Mouse (Mus musculus): ENCODE data around the gene Crlf1.
A peak's percentile ranks its signal among the peaks of the same experiment; 100 is the strongest.

Crlf1 gene

DNA sequence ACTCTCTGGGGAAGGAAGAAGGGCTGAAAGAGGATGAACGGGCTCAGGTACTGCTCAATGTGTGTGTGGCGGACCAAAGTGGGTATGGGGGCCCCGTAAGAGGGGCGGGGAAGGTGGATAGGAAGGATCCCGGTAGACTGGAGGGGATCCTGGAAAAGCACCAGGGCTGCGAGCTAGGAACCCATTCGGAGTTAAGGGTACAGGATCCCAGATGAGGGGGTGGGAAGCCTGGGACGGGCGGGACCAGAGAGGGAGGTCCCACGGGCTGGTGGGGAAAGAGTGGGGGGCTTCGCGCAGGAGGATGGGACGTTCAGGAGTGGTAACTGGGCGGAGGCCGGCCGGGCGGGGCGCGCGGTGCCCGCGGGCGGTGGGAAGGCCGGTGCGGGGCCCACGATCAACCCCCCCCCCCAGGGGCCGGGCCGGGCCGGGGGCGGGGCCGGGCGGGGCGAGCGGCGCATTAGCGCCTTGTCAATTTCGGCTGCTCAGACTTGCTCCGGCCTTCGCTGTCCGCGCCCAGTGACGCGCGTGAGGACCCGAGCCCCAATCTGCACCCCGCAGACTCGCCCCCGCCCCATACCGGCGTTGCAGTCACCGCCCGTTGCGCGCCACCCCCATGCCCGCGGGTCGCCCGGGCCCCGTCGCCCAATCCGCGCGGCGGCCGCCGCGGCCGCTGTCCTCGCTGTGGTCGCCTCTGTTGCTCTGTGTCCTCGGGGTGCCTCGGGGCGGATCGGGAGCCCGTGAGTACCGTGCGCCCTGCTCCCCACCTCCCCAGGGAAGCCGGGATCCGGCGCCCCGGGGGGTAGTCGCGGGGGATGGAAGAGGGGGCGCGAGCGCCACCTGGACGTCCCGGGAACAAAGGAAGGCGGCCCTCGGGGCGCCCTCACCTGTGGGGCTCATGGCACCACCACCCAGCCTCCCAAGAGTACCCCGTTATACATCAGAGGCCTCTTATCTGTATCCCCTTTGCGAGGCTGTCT lies at the start of gene Crlf1:
Gene Crlf1, plus strand, starts transcription at position 495 of the 977 bp plus-strand sequence.
- DNase-seq (ENCODE audit: low read depth, low spot score) = no peak

DNA sequence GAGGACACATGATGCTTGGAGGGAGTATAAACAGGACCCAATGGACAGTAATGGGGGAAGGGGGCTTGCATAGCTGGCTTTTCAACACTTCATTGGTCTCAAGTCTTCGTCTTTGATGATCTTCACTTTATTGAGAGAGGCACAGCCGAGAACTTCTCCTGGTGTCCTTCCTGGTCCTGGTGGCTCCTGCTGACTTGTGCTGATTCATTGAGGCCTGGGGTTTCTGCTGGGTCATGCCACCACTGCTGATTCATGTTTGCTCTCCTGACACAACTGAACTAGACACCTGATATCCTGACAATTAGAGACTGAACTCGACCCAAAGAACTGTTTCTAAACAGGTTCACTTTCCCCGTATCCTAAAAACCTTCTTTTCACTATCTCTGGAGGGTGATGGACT lies 49.6 kb upstream of the Crlf1 start:
- DNase-seq (ENCODE audit: low read depth, low spot score) = no peak

DNA sequence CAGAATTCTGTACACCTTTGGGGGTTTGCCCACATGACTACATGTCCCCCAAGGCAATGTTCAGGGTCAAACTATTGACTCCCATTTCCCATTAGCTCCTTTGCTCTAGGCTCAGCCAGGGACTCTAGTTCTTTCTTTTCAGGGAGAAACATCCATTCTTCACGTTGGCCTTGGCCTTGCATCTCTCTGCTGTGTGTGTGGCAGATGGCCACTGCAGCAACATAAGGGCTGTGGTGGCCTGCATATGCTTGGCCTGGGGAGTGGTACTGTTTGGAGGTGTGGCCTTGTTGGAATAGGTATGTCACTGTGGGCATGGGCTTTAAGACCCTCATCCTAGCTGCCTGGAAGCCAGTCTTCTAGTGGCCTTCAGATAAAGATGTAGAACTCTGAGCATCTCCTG lies 47.0 kb upstream of the Crlf1 start:
- DNase-seq (ENCODE audit: low read depth, low spot score) = no peak

DNA sequence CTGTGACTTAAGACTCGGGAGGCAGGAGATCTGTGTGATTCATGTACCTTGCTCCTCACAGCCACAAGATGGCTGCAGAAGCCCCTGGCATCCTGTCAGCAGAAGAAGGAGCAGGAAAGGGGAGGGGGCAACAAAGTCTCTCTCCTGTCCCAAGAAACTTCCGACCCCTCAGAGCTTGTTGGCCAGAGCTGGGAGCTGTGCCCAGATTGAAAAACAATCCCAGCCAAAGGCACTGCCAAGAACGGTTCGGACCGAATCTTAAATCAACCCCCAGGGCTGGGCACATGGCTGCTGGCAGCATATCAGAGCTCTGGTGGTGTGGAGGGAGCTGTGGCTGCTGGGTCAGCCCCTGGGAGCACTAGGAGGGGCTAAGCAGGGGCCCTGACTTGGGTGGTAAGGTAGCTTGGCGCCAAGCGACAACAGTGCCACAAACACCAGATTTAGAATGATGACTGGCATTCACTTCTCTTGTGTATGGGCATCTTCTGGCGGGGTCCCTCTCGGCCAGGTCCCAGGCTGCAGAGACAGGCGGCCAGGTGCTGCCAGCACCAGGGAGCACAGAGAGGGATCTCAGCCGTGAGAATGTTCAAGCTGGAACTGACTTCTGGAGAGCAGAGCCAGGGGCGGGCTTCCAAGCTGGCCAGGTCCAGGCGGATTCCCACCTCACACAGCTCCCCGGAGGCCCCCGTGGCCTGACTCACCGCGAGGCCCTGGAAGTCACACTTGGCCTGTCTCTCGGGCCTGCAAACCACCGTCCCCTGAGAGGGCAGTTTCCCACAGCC lies 45.1 kb upstream of the Crlf1 start:
- DNase-seq (ENCODE audit: low read depth, low spot score) = no peak

DNA sequence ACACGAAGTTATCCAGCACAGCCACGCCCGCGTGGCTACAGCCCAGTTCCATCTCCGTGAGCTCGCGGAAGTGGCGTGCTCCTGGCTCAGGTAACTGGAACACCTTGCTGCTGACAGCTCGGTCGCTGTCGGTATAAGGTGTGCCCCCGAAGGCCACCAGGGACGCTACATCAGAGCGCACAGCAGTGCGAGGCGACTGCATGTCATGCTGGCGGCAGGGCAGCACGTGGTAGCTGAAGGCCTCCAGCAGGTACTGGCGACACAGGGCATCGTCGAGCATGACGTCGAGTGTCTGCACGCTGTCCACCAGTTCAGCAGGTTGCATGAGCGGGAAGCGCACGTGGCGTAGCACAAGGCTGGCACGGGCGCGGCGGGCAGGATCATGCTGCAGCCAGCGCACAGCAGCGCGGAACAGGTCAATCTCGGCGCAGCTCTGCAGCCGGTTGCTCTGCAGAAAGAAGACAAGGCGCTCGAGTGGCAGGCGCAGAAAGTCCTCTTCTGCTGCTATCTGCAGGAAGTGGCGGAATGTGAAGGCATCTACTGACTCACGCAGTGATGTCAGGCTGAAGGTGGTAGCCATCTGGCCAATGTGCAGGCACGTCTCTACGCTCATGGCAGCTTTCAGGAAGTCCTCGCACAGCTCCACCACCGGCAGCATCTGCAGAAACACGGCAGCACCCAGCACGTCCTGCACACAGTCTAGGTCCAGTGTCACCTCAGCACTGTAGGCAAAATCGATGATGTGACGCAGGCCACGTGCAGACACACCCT lies 40.6 kb upstream of the Crlf1 start:
- peak; percentile 51 for DNase-seq (ENCODE audit: low read depth, low spot score)

DNA sequence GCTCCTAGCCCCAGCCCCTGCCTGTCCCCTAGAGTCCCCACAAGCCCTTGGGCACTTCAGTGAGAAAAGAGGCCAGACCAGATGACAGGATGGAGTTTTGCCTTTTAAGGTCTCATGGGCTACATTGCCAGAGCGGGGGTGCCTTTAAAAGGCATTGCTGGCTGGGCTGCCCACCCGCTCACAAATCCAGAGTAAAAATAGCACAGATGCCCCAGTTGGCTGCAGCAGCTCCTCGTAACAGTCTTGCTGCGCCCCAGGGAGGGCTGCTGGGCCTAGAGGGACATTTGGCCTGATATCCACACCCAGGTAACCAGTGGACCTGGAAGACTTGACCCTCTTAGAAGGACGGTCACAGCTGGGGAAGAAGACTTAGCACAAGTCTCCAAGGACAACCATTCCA lies 39.1 kb upstream of the Crlf1 start:
- no peak for DNase-seq (ENCODE audit: low read depth, low spot score)

DNA sequence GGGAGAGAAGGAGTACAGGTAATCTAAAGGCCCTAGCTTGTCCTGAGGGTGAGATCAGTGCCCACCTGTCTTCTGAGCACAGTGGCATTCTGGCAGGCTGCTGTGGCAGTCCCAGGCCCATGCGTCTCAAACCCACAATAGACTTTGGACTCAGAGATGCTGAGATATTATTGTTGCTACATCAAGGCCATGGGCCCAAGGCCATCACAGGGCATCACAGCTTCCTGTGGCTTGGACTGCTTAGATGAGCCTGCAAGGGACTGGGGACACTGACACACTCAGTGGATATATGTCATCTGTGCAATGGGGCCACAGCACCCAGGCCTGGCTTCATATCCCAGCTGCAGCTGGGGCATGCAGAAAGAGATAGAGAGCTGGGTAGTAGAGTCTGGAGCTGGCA lies 36.0 kb upstream of the Crlf1 start:
- no peak for DNase-seq (ENCODE audit: low read depth, low spot score)

DNA sequence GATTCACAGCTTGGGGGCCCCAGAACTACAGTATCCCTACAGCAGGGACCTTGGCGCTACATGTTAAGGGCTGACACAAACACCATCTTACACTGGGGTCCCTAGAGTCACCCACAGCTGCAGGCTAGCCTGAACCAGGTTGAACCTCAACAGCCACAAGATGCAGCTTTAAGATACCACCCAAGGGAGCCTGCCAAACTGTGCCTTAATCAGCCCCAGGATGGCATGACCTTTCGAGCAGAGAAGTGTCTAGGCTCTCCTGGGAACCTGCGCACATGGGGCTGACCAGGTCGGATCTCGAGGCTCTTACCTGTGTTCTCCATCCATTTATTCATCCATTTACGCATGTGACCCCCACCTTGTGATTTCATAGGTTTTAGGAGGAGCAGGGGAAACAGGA lies 35.1 kb upstream of the Crlf1 start:
- DNase-seq (ENCODE audit: low read depth, low spot score) = no peak

DNA sequence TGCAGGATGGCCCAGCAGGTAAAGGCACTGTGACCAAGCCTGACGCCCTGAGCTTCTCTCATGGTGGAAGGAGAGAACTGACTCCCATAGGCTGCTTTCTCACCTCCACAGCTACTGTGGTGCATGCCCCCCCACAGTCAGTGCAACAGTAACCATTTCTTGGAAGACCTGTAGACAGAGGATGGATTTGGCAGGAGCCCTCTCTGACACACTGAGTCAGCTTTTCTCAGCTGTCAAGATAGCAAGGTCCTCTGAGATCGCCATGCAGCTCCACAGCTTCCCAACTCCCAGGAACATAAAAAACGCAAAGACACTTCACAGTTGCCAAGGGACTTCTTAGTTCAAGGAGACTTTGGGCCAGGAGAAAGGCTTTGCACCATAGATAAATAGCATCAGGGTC lies 34.5 kb upstream of the Crlf1 start:
- no peak for DNase-seq (ENCODE audit: low read depth, low spot score)

DNA sequence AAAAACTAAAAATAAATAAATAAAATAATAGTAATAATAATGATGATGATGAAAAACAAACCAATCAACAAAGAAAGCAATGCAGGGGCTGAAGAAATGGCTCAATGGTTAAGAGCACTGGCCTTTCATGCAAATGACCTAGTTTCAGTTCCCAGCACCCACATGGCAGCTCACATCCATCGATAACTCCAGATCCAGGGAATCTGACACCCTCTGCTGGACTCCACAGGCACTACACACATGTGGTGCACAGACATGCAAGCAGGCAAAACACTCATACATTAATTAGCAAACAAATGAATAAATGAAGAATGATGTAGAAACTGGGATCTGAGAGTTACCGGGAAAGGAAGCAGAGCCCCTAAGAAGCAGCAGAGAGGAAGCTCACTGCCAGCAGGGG lies 33.3 kb upstream of the Crlf1 start:
- DNase-seq (ENCODE audit: low read depth, low spot score) = peak; percentile 65

DNA sequence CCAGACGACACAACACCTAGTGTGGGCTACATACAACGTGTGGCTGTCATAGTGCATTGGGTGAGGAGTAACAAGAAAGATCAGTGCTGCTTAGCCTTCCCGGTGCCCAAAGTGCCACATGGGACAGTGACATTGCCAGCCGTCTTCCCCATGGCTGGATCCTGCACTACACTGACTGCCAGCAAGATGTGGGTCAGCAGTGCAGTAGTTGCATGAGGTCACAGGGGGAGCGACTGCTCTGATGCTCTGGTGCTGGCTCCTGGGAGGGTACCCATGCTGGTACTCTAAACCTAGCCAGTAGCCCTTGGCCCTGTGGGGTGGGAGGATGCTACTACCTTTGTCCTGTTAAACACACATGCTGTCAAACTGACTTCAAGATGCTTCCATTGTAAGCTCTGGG lies 32.8 kb upstream of the Crlf1 start:
- DNase-seq (ENCODE audit: low read depth, low spot score) = no peak

DNA sequence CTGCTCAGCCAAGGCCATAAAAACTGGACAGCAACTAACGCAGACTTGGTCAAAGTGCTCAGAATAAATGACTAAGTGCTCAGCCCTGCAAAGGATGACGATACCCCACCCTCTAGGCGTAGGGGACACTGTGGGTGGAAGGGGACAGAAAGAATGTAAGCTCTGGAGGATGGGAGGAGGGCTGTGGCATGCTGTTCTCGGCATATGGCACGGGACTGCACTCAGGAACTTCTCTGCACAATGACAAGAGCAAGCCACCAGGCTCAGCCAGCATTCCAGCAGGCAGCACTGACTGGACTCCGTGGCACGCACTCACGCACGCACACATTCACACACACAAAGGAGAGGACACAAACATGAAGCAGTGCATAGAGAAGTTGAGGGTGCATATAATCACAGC lies 32.4 kb upstream of the Crlf1 start:
- no peak for DNase-seq (ENCODE audit: low read depth, low spot score)

DNA sequence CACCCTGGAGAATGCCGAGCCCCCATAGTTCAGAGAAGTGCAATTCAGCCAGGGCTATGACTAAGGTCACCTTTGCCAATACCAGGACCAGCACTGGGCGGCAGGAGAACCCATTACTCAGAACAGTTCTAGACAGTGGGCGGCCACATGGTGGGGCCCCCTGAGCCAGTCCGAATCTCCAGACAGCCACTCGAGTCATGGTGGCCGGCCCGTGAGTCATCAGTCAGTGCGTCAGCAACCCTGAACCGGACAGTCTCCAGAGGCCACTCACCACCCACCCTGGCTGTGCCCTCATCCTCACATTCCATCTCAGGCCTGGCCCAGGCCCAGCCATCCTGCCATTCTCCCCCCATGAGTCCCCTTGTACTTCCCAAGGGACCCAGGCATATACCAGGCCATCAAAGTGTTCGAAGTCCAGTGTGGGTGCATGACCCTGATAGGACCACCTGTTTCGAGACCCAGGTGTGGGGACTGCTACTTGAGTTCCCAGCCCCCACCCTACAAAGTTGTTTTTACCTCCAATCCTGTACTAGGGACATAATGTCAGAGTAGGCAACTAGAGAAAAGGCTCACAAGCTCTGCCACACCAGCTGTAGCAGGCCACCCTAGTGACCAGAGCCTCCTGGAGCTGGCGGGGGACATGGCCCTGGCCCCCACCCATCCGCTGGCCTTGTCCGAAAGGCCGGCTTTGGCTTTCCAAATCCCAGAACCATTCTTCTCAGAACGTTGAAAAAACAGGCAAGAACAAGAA lies 31.0 kb upstream of the Crlf1 start:
- DNase-seq (ENCODE audit: low read depth, low spot score) = no peak

DNA sequence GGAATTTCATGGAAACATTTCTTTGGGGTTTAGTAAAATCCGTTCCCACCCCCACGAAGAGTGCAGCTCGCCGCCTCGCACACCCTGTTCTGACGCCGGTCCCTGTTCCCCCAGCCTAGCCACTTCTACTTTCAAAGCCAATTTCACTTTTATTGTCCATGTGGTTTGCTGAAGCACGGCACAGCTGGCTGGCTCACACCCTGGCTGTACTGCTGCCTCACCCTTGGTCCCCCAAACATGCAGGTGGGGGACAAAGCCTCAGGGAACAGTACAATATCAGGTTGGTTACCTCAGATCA lies 30.5 kb upstream of the Crlf1 start:
- DNase-seq (ENCODE audit: low read depth, low spot score) = no peak

DNA sequence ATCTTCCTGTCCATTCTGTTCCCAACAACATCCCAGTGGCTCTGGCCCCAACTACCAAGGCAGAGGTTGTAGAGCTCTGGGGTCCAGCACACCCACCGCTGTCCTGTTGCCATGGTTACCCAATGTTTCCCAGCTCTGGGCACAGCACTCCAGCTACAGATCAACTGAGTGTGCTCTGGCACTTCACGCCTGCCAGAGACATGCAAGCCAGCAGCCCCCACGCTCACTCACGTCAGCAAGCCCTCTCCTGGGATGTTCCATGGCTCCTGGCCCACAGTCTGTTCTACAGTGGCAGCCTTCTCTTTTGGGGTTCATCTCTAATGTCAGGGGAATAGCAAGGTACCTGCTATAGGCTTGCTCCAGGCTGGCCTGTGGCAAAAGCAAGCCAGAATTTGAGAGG lies 29.7 kb upstream of the Crlf1 start:
- DNase-seq (ENCODE audit: low read depth, low spot score) = no peak

DNA sequence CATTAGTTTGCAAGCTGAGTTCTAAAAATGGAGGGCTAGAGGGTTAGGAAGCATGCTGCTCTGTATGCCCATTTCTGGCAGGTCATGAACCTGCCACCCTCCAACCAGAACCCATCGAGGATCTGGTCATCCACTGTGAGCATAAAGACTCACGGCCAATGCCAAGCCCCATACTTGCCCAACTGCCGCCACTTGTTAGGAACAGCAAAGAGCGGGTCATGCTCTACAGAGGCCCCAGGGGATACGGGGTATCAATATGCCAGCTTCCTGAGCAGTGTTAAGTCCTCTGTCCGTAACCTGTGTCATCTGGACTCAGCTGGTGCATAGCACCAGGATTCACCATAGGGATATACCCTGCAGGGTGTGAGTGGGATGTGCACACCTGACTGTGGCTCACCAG lies 28.8 kb upstream of the Crlf1 start:
- DNase-seq (ENCODE audit: low read depth, low spot score) = no peak

DNA sequence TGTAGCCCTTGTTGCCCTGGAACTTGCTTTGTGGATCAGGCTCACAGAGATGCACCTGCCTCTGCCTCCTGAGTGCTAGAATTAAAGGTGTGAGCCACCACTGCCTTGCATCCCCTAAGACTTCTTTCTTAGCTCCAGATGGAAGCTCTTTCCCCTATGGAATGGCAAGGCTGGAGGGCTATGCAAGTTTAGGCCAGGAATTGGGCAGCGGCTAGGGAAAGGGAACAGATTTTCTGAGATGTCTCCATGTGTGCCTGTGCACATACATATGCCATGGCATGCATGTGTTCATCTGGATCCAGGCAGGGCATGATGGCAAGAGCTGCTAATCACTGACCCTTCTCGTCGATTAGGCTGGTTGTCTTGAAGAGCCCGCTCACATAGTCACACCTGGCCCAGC lies 27.3 kb upstream of the Crlf1 start:
- no peak for DNase-seq (ENCODE audit: low read depth, low spot score)

DNA sequence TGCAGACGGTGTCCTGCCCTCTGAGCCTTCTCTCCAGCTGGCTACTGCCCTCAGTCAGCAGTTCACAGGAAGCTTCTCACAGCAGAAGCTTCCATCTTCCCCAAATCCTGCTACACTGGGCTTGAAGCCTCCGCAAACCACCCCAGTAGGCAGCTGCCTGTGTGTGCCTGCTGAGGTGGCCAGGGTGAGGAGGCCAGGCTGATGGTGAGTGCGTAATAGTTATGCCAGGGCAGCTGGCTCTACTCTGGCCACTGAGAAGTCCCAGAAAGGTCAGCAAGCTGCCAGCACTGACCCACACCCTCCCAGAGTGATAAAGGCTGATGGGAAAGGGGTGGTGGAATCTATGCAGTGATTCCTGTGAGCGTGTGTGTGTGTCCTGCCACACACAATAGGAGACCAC lies 26.7 kb upstream of the Crlf1 start:
- DNase-seq (ENCODE audit: low read depth, low spot score) = no peak

DNA sequence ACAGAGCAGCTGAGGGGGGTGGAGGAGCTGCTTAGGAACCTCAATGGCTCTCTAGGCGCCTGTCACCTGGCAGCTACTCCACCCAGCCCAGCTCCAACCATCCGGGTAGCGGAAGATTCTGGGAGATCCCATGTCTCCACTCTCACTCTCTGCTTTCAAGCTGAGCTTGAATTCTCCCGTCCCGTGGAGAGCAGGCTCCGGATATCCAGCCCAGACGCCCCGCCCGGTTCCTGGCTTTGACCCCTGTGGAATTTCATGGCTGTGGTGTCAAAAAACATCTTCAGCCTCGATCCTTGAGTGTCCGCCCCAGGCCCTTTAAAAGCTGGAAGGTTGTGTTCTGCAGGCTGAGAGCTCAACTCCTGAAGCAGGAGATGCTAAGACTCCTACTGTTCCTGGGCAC lies 26.2 kb upstream of the Crlf1 start:
- DNase-seq (ENCODE audit: low read depth, low spot score) = peak; percentile 54

DNA sequence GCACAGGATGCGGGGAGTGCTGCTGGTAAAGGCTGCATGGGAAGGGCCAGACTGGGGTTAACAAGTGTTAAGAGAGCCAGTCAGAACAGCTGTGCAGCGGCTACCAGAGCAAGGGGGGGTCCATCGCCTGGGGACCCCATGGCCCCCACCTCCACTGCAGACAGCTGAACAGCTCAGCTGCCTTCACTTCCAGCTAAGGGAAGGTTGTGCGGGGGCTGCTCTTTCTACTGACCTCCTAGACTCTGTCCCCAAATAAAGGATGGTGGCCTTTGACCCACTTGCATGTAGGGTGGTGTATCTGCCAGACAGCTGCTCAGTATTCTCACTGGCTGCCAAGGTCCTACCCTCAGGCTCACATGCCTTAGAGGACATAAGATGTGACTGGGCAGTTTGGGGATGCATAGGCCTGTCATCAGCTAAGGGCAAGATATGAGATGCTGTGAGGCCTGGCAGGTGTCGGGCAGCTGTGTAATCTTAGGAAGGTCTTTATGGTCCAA lies 25.7 kb upstream of the Crlf1 start:
- no peak for DNase-seq (ENCODE audit: low read depth, low spot score)

DNA sequence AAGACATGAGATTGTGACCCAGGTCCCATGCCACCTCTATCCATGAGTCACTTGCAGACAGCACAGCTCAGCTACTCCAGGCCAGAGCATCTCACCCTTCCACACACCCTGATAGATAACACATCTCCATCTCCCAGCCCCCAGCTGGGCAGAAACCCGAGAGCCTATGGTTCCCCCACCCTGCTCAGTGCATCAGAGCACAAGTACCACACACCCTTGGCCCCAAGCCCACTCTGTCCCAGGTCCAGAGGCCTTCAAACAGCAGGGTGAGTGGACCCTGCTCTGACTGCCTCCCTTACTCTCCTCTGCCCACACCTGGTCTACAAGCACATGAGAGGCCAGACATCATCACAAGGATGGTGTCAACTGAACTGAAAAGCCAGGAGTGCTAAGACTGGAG lies 25.1 kb upstream of the Crlf1 start:
- DNase-seq (ENCODE audit: low read depth, low spot score) = no peak

All from R1 (cell line).